Mouse (Mus musculus) adrenal gland, adult (tissue): ENCODE measurements around the gene Satb2.

Source experiments
- DNase-seq, 2 experiments: peaks; one replicate each; pipeline ENCODE4 v3.0.0; 2022 to 2023; ENCODE audit warnings: low spot score in 1 of 2; ENCODE audit not compliant: inconsistent age in 2 of 2

Gene Satb2

DNA sequence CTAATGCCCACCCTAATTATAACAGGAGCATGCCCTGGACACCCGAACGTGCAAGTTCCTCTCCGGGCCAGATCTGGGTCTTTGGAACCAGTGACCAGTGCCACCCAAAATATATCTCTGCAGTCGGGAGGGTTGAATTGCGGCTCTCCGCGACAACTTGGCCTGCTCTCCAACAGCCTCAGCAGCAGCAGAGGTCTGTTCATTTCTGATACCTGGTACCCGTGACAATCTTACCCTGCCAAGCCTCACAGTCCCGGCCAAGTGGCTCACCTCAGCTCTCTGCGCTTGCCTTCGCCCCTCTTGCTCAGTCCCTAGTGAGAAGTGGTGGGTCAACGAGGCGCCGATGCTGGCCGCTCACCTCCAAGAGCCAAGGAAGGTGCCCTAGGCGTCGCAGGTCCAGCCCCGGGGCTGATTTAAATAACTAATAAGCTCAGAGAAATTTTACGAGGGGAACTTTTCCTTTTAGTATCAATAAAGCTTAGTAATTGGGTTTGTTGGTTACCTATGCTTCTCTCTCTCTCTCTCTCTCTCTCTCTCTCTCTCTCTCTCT, at the start of gene Satb2:
Gene Satb2, minus strand, starts transcription at position 500 of the 550 bp plus-strand sequence.
- peak in 1 of 2 experiments; percentile 29 for DNase-seq

DNA sequence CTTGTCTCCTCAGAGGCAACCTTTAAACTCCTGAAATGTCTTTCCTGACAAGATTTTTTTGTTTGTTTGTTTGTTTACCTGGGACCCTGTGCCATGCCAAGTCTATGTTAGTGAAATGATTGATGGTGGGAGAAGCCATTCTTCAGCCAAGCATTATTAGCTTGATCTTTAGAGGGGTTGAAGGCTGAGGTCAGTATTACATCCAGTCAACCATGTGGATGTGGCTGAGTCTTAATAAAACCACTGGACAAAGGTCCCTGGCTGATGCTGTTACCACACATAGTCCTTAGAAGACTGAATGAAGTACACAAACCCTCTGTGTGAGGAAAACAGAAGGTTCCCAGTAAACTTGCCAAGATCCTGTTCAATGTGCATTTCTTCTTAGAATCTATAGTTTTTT, 40.5 kb upstream of the Satb2 start:
- no peak for DNase-seq

DNA sequence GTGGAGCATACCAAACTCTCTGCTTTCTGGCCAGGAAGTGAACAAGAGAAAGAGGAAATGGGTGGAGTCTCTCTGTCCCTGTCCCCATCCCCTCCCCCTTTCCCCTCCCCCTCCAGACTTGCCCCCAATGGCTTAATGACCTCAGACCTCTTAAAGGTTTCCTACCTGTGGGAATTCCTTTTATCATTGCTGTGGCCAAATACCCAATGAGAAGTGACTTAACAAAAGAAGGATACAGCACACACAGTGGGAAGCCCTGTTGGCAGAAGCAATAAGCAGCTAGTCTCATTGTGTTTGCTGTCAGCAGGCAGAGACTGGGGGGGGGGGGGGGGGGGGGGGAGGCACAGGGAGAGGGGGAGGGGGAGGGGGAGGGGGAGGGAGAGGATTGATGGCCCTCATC, 35.4 kb upstream of the Satb2 start:
- no peak for DNase-seq

DNA sequence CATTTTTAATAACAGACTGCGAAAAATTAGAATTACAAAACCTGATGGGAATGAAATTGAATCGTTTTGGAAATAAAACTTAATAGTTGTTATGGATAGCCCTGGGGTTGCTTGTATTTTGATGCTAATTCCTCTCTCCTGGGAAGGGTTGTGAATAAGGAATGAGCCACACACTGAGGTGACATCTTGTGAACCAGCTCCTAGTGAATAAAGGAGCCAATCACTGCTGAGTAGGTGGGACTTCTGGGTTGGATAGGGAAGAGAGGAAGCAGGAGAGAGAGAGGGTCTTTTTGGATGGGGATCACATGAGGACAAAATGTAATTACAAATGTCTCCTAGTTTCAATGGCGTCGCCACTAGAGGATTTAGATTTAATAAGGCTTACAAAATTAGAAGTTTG, 30.7 kb upstream of the Satb2 start:
- no peak for DNase-seq

DNA sequence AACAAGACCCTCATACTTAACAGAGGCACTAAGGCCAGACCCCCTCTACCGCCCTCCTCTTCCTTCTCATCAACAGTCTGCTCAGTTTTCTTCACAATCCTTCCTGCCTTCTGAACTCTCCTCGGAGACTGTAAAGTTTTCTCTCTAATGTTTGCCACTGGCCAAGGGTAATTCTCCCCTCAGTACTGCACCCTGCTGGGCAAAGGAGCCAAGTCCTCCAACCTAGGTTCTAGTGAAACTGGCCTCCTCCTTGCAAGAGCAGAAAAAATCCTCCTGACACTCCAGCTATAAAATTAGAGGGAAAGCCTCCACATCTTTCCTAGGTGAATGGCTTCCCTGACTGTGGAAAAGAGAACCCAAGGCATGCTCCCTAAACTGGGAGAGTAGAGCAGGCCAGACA, 16.6 kb upstream of the Satb2 start:
- DNase-seq: peak in 1 of 2 experiments; percentile 24

DNA sequence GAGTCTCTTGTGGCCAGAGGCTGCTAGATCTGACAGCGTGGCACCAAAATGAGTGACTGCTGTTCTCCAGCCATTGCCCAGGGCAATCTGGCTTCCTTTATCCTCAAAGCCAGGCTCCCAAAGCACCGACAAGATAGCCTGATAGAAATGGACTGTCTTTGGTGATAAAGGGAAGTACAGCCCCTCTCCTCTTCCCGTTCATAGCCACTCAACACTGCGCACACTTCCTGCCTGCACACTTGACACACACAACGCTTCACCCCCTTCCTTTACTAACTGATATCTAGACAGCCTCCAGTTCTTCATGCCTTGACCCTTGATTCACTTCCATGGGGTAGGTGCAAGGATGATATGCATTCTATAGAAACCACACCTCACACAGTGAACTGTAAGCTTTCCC, 13.9 kb upstream of the Satb2 start:
- no peak for DNase-seq

DNA sequence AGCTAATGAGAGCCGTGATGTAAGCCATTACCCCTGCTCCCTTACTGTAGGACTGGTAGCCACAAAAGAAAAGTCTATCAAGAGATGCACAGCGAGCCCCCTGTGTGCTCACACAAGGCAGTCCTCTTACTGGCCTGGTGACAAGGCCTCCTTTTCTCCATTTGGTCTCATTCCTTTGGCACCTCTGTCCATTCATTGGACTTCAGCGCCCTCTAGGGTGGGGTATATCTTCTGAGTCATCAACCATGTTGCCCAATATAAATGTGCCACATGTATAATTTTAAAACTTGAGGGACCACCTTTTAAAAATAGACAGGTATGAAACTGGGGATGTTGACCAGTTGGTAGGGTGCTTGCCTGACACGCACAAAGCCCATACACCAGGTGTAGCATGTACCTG, 13.2 kb upstream of the Satb2 start:
- DNase-seq: peak in 1 of 2 experiments; percentile 76

DNA sequence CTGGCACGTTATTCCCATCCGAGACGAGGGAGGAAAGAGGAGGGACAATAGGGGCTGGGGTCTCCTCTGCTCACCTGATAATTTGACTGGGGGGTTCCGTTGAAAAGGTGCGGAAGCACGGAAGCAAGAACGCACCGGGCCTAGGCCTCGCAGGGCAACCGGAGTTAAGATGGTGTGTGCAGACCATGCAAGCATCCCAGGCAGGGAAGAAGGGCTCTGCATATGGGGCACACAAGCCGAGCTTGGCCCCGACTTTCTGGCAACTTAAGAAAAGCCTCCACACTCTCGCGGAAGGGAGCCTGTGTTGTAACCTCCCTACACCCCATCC, 6.0 kb upstream of the Satb2 start:
- no peak for DNase-seq

DNA sequence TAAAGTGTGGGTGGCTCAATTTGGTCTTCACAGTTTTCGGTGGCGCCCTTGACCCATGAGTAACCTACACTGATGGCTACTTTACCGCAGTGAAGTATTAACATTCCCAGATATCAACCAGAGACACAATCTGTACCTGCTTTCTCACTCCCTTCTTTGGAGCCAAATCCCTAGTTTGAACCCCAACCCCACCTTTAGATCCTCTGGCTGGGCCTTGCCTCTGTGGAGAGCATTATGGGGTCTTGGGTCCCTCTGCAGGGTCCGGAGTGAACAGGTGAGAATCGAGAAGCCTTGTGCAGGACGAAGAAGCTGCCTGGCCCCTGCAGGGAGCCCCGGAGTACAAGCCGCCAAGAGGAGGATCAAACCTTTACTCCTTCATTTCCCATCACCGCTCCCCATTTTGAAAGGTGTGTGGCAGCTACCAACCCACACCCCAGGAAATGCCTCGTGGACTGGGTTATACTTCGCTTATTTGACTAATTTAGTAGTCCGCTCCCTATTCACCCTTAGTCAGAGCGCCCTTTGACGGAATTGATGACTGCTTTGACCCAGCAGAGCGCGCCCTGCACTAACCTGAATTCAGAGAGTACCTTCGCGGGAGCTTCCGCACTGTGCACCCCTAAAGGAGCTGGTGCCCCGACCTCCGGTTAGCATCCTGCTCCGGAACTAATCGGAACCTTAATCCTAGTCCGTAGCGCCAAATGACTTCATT, 5.5 kb upstream of the Satb2 start:
- no peak for DNase-seq

DNA sequence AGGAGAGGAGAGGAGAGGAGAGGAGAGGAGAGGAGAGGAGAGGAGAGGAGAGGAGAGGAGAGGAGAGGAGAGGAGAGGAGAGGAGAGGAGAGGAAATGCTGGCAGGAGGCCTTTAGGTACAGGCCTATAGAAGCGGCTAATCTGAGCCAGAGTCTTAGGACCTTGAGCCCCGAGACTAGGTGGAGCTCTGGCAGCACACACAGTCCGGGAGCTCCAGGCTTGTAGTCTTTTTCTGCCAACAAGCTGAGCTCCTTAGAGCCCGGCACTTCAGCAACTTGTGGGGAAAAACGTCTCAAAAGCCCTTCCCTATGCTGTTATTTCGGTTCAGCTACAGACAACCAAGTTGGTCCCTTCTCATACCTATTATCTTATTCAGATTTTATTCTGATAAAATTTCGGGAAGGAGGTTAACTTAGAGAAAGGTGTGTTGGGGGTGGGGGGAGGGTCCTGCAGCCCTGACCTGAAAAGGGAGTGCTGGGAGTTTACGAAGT, 4.7 kb upstream of the Satb2 start:
- no peak for DNase-seq

DNA sequence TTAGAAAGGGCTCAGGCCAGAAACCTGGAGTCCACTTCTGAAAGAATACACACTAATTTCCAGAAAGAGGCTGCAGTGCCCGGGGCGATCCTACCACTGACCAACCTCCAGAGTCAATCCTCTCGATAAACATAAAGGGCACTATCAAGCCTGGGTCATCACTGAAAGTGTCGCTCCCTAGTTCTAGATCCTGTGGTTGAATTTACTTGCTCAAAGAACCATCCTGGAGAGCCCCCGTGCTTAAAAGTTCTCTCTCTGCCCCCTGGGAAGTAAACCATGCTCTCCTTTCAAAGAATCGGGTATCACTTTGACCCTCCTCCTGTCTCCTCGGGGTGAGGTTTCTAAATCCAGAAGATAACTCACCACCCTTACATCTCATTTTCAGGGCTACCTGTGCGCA, 4.2 kb upstream of the Satb2 start:
- DNase-seq: no peak

DNA sequence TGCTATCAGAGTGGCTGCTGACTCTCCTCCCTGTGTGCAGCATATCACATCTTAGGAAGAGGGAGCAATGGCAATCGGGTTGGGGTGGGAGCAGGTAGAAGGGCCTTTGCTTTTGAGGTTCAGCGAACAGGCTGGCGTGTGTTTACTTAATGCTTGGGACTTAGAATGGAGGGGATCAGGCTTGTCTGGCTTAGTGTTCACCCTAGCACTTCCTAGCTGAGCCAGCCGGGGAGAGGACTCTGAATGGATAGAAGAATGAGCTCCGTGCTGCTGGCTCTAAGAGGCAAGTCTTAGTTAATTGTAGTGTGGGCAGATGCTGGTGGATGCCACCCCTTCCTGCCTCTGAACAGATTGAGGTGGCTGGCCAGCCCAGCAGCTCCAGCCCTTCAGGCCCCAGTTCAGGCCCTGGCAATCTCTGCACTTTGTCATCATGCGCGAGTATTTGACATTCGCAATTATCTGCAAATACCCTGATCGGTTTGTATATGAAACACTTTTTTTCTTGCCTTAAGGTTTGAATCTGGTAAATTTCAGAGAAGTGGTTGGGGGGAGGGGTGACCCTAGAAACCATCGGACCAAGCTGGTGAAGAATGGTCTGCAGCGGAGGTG, 3.6 kb upstream of the Satb2 start:
- DNase-seq: no peak

DNA sequence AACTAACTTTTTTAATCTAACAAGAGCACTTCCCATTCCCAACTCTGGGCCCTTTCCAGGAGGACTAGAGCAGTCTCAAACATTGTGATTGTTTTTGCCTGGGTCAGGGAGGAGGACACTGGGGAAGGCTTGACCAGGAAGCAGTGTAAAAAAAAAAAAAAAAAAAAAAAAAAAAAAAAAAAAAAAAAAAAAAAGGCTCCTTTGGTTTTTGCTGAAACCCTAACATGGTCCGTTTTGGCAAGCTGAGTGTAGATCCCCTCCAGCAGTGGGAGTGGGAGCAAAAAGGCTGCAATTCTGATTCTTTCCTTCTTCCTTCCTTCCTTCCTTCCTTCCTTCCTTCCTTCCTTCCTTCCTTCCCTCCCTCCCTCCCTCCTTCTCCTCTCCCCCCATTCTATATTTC, 3.1 kb upstream of the Satb2 start:
- DNase-seq: no peak

DNA sequence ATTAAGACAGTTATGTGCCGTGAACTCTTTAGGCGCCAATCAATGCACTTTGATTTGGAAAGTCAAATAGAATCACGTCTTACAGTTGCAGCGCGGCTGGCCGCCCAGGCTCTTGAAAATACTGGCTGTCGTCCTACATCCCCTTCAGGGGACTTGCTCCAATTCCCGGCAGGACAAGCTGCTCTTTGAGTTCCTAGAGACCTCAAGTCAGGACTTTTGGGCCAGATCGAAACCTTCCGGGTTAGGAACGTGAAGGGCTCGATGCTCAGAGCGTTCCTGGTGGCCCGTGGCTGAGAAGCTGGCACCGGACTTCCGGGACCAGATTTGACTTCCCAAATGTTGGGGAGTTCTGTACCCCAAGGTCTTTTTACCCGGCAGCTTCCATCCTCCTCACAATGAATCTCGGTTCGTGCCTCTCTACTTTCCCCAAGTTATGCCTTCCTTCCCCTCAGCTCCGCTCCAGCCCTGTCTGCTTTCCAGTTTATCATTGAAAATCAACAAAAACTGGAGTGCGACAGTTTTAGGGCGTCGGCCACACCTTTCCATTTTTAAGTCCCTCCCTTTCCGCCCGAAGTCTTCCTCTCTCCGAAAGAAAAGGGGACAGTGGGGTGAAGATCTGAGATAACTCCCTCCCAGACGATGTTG, 2.3 kb upstream of the Satb2 start:
- peak in 1 of 2 experiments; percentile 30 for DNase-seq

DNA sequence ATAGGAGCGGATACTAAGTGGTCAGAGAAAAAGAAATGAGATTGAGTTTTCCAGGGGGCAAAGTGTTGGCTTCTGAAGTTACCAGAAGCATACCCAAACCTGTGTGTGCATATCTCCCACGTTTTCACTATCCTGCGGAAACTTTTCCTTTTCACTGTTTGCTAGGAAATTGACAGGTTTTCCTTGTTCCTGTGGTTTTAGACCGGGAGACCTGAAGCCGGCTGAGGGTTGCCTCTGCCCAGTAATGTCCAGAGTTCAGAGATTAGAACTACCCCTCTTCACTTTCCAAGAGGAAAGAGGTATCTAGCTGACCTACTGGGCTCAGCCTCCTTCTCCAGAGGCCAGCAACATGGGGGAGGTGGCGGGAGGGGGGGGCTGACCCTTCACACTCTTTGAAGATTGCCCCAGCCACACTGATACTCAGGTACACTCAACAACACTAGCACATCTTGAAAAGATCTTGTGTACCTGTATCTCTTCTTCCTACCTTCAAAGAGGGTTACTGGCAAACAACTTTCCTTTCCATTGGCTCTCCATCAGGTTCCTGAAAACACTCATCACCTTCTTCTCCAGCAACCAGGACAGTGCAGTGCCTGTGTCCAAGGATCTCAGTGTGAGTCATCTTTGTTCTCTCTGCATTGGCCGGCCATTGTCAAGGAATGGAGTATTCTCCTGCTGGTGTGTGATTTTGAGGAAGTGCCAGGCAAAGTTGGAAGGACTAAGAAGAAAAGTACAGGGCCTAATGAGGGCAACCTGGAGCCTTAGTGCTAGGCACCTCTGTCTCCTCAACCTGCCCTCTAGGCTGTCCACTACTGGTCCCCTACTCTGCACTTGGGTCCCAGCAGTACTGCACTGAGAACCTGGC, 1.3 kb upstream of the Satb2 start:
- peak in 1 of 2 experiments; percentile 48 for DNase-seq

DNA sequence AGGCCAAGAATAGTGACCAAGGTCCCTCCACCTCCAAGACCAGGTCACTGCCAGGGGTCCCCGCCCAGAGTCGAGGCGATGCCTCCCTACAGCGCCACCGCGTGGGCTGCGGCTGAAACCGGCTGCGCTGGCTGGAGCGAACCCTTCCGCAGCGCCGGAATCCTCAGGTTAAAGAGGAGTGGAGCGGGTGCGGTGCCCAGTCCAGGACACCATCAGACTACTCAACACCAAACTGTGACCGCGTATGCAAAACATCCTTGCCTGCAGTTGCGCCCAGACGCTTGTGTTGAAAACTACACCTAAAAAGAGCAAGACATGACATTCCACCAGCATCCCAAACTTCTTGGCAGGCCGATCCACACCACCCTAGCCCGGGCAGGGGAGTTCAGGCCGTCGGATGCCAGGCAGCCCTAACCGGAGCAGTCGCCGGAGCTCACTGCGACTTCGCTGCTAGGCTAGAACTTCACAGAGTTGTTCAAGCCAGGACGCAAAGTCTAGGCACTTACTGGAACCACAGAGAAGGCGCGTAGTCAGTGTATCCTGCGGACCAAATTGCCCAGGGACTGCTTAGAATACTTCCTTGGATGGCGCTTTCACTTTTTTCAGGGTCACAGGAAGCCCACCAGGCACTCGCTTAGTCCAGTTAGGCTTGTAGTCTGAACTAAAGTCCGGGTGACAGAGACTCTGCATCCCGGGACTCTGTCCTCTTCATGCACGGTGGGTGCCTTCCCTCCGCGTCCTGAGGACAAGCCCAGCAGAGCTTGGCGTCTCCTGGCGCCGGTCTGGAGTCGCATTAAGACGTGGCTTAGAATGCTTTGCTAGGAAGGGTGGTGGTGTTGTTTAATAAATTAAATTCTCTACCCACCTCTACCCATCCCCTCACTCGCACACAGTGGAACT, 999 bp downstream of the Satb2 start:
- DNase-seq: peak; percentile 55 to 88

DNA sequence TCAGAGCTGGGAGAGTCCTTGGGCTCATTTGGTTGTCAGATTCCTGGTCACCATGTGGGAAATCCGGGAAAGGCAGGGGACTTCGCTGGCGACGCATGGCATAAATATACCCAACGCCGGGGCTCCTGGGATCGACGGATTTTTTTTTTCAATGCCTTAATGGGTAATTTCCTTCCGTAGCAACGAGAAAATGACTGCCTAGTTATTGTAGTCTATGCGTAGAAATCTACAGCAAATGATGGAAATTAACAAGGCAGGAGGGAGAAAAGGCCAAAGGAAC, 1.7 kb downstream of the Satb2 start:
- DNase-seq: no peak

DNA sequence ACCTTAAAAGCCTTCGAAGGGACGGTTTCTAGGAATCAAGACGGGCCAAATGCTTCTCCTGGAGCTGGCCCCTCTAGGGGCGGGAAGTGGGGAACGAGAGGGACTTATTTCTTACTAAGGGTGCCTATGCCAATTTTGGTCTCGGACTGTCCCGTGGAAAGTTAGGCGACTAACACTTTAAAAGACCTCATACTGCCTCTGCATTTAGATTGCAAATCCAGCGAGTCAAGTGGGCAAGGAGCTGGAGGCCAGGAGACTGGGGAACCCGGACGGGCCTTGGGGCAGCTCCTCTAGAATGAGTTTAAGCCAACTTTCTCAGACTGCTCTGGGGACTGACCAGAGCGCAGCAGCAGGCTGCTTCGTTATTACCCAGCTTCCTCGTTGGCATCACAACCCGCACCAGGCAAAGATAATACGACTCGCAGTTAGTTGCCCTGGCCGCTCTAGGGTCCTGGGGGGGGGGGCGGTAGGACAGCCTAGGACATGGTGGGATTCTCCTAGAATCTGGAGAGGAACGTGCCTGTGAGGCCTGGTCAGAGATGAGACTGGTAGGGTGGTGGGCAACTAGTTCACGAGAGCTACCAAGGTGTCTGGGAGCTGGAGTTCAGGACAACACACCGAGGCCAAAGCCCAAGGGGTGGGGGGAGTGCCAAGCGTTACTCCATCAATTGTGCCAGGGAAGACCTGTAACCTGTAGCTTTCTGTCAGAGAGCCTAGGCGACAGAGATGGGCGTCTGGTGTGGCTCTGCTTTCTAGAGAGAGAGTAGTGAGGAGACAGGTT, 2.2 kb downstream of the Satb2 start:
- DNase-seq: peak; percentile 5 to 45

DNA sequence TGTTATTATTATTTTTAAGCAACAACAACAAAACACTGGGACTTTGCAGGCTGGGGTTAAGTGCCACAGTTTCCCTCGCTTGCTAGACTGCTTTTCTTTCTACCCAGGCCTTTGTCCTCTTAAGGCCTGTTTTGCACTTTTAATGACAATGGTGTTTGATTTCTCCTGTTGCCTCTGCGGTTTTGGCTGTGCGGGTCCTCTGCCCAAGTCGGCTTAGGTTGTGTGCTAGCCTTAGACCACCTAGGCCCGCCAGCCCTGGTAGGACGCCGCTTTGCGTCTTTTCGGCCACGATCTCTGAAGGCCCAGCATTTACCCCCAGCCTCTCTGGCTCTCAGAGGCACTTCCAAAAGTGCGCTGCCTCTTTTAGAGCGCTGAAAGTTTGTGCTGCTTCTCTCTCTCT, 2.9 kb downstream of the Satb2 start:
- DNase-seq: peak in 1 of 2 experiments; percentile 44

DNA sequence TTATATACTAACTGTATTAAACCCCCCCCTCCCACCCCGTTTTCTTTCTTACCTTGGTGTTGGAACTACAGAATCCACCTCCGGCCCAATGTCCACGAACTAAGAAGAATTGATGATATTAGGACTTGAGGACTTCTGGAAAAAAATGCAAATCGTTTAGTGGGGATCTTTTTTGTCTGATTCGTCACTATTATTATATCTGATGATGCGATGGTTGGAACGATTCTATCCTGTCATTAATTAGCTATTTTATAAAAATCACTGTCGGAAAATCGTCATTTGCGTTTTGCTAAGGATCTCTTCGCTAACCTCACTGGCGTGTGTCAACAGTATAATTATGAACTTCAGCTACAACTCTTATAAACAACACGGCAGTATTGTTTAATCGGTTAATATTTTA, 4.3 kb downstream of the Satb2 start:
- DNase-seq: peak in 1 of 2 experiments; percentile 66
